ENCODE assay signal across 8 mouse cellular contexts in the genomic region with DNA sequence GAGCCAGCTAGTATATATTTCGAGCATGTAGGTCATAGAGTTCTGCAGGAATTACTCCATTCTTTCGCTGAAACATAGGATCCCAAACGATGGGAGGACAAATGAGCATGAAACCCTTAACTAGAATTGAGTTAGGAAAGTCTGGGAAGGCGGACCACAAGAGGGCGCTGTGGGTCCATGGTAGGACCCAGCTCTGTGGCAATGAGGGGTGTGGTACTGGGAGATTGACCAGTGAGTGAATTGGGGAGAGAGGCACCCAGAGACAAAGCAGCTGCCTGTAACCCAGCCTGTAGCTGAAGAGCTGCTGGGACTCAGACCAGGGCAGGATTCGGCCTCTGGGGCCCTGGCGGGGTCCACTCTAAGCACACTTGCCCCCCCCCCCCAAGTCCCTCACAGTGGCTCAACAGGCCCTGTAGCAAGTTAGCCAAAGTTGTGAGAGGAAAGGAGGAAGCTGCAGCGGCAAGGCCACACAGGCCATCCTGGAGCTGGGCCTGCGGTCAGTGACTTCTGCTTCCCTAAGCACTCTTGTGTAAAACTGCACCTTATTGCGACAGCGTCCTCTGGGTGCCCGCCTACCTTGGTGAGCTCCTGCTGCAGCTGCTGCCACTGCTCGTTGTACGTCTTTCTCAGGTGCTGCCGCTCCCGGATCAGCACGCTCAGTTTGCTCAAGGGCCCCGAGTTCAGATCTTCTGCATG. TPM values are rescaled to one million over a fixed set of nuclear protein-coding genes. Genes with fewer than 3 reads are reported as not detected.
DNase-seq lines count a peak whose midpoint lies in the region.

No protein-coding gene starts in this region.

- peak overlapping the region; percentile 52 for H3K4me3 ChIP-seq in midbrain, embryonic 10.5 days

- H3K27ac ChIP-seq in midbrain, embryonic 10.5 days (replicated peaks) = peak overlapping the region; percentile 83

- 29% methylated on average over 18 of the region's 18 CpGs for WGBS in midbrain, embryonic 10.5 days

- peaks cover 38% of the 10 kb centered on the region for H3K4me1 ChIP-seq in midbrain, embryonic 10.5 days

- intact Hi-C loops in left cerebral cortex, postnatal 36 days (cut with DNase I) = loop anchor here (1.0 to 10.0 kb wide), 3 partner anchors 194 to 328 kb away; no protein-coding TSS in a partner anchor

- DNase-seq in adrenal gland, adult (ENCODE audit: inconsistent age in 2 of 2, low spot score in 1 of 2) = peak; percentile 88 to 96
- peak; percentile 96 for DNase-seq in embryo, embryonic 10 days (ENCODE audit: low spot score)
- DNase-seq in gastrocnemius, postnatal 10 days = peak; percentile 97
- DNase-seq in induced T-regulatory cell, adult 2 months (ENCODE audit: low read depth) = peak; percentile 92
- peak; percentile 80 to 84 for DNase-seq in left cerebral cortex, postnatal 36 days (ENCODE audit: low spot score in 2 of 2)
- DNase-seq in midbrain, embryonic 10.5 days (ENCODE audit: low spot score) = peak; percentile 91
- DNase-seq in right cerebral cortex, postnatal 4 days = peak; percentile 99
- DNase-seq in yolk sac, embryonic 10.5 days (ENCODE audit: low spot score) = peak; percentile 80

- peaks cover 17% of the 10 kb centered on the region for H3K36me3 ChIP-seq in midbrain, embryonic 10.5 days

- H3K9me3 ChIP-seq in midbrain, embryonic 10.5 days (replicated peaks) = no peaks in the 10 kb centered on the region

- H3K27me3 ChIP-seq in midbrain, embryonic 10.5 days (ENCODE audit: low read depth, poor library complexity, severe bottlenecking) = peaks cover 58% of the 10 kb centered on the region

RNA-seq across cellular contexts. Expression of a gene that starts 1.4 kb away (rescaled TPM):
- 10 to 100 TPM in 1 of 2 experiments, 1 to 10 TPM in 1; 9.4 to 12.1 TPM for total RNA-seq in gastrocnemius, postnatal 10 days (2021)
- total RNA-seq in left cerebral cortex, postnatal 36 days (2021) = 1 to 10 TPM; 6.0 to 7.1 TPM
- polyA plus RNA-seq in midbrain, embryonic 10.5 days (2016; fragmentation: Nextera tagmentation; extraction: Ambion mirVana) = 9.1 and 11.8 TPM in 2 replicates

RNA-seq across cellular contexts. Expression of a gene that starts 15.2 kb away (rescaled TPM):
- total RNA-seq in gastrocnemius, postnatal 10 days (2021) = 10 to 100 TPM; 92.2 to 97.2 TPM
- 100 to 1,000 TPM; 128 to 158 TPM for total RNA-seq in left cerebral cortex, postnatal 36 days (2021)
- polyA plus RNA-seq in midbrain, embryonic 10.5 days (2016; fragmentation: Nextera tagmentation; extraction: Ambion mirVana) = 15.7 and 18.4 TPM in 2 replicates

RNA-seq across cellular contexts. Expression of a gene that starts 18.9 kb away (rescaled TPM):
- total RNA-seq in gastrocnemius, postnatal 10 days (2021) = 10 to 100 TPM; 63.1 to 68.1 TPM
- total RNA-seq in left cerebral cortex, postnatal 36 days (2021) = 10 to 100 TPM; 30.7 to 38.5 TPM
- polyA plus RNA-seq in midbrain, embryonic 10.5 days (2016; fragmentation: Nextera tagmentation; extraction: Ambion mirVana) = 3.0 and 3.9 TPM in 2 replicates

RNA-seq across cellular contexts. Expression of a gene that starts 43.5 kb away (rescaled TPM):
- total RNA-seq in gastrocnemius, postnatal 10 days (2021) = 10 to 100 TPM; 39.9 to 45.0 TPM
- 10 to 100 TPM; 52.9 to 65.7 TPM for total RNA-seq in left cerebral cortex, postnatal 36 days (2021)
- 24.8 and 24.9 TPM in 2 replicates for polyA plus RNA-seq in midbrain, embryonic 10.5 days (2016; fragmentation: Nextera tagmentation; extraction: Ambion mirVana)

RNA-seq across cellular contexts. Expression of a gene that starts 45.6 kb away (rescaled TPM):
- total RNA-seq in gastrocnemius, postnatal 10 days (2021) = 10 to 100 TPM; 11.8 to 16.4 TPM
- total RNA-seq in left cerebral cortex, postnatal 36 days (2021) = 10 to 100 TPM; 36.4 to 39.6 TPM
- polyA plus RNA-seq in midbrain, embryonic 10.5 days (2016; fragmentation: Nextera tagmentation; extraction: Ambion mirVana) = 42.3 and 46.7 TPM in 2 replicates

Comparison
In these comparisons a context has a peak if more than half of its experiments do, and no peak if none do; other contexts are left out.
1. Peak in every context shown above with its lines: DNase-seq, H3K4me3 ChIP-seq and H3K27ac ChIP-seq.